Mouse (Mus musculus): ENCODE data around the gene Hemk1.
A peak's percentile ranks its signal among the peaks of the same experiment; 100 is the strongest.

The Hemk1 gene

GRCm38 (mm10) chr9:107343146-107343943 is 5.2 kb upstream of the Hemk1 start:
- no peak for DNase-seq (ENCODE audit: low spot score)

DNA sequence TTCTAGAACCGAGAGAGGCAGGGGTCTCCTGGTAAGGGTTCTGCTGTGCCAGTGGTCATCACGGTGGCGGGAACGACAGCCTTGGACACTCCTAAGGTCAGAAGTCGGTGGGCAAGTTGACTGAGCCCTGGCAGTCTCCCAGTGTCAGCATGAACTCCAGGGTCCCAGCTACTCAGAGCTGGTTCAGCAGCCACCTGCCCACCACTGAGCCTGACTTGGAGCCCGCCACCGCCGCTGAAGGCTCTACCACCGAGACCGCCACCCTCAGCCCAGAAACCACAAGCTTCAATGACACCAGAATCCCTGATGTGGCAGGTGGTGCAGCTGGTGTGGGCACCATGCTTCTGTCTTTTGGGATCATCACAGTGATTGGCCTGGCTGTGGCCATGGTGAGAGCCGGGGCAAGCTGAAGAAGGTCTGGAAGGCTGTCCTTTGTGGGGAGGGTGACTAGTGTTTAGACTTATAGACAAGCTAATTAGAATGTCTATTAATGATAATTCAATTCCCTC is 4.1 kb upstream of the Hemk1 start:
- no peak for DNase-seq (ENCODE audit: low spot score)

- DNase-seq (ENCODE audit: low spot score): no peak
These were observed 2.9 kb upstream of the Hemk1 start for GRCm38 (mm10) chr9:107340911-107341645.

DNA sequence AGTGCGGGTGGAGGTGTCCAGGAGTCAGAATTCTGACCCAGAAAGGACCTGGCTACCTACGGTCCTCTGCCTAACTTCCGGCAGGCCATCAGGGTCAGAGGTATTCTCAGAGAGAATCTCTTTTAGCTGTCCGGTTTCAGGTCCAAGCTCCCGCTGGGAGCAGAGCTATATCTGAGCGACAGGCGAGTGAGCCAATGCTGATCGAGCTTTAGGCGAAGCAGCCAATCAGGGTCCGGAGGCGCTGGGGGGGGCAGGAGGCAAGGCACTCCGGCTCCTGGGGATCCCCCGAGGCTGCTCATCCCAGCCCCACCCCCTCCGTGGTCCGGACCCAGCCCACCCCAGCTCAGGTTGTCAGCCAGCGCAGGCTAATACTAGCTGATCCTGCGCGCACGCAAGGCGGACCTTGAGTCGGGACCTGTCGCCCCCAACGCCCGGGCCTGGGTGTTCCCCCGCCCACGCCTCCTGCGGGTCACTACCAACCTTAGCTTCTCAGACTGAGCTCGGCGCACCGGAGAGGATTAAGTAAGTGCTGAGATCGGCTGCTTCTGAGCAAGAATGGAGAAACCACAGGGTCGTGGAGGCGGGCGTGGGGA is 2.2 kb upstream of the Hemk1 start, which contains the start of gene 6430571L13Rik:
6430571L13Rik (plus strand) TSS at position 336 of the 593 bp plus-strand sequence.
- peak; percentile 77 for DNase-seq (ENCODE audit: low spot score)

- DNase-seq (ENCODE audit: low spot score): no peak
These were observed 1.8 kb downstream of the Hemk1 start for GRCm38 (mm10) chr9:107336386-107336785.

DNA sequence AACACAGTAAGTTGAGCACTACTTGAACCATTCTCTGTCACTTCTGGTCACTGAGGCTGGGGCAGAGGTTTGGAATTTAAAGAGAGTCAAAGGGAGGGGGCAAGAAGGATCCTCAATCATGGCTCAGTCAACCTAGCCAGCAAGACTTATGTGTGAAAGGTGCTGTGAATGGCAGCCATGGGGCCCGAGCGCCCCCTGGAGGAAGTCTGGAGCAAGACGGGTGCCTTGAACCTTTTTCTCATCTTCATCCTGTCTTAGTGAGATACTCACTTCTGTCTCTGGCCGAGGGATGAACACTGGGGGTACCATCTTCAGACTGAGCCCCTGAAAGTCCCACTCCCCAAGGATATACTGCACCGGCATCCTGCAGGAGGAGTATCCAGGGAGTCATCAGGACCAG is 2.2 kb downstream of the Hemk1 start:
- DNase-seq (ENCODE audit: low spot score): peak; percentile 41

GRCm38 (mm10) chr9:107335046-107335445 is 3.1 kb downstream of the Hemk1 start:
- no peak for DNase-seq (ENCODE audit: low spot score)

GRCm38 (mm10) chr9:107334356-107334755 is 3.8 kb downstream of the Hemk1 start:
- no peak for DNase-seq (ENCODE audit: low spot score)

GRCm38 (mm10) chr9:107333686-107334085 is 4.5 kb downstream of the Hemk1 start:
- no peak for DNase-seq (ENCODE audit: low spot score)

DNA sequence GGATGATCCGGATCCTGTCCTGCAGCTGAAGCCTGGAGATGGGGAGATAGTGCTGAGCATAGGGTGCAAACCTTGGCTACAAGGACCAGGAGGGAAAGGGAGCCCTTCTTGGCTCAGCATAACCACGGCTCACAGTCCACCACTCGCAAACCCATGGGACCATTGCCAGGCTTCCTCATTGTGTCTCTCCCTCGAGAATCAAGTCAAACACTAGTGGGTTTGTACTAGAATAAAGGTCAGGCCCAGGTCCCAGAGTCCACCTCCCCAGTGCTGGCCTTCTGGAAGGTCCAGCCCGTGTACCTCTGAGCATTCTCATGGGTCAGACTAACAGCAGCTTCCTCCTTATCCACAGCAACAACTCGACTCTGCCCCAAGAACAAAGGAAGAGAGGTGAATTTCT is 7.4 kb downstream of the Hemk1 start:
- DNase-seq (ENCODE audit: low spot score): no peak

DNA sequence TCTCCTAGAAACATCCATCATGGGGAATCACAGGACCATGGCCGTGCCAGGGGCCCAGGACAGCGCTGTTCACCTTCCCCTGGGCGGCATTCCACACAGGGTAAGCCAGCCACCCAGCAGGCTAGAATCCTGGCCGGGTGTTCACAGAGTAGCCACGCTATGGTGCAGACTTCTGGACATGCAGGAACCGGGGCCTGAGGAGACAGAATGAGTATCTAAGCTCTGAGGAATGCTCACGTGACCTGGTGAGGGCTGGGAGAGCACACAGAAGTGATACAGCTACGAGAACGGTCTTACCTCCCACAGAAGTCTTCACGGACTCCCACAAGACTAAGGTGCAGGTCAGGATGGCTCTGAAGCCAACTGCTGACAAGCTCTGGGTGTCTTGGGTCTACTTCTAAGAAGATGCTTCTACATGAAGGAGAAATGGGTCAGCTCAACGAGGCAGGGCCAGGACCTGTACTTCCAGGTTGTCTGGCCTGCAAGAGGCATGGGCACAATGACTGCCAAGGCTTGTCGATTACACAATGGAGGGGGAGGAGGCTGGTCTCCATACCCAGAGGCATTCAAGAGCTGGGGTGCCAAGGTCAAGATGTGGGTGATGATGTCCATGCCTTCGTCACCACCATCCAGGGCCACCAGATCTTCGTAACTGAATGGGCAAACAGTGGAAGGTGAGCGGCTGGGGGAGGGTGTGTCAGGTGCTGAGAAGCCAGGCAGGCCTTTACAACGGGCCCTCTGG is 10.1 kb downstream of the Hemk1 start:
- DNase-seq (ENCODE audit: low spot score): no peak

DNA sequence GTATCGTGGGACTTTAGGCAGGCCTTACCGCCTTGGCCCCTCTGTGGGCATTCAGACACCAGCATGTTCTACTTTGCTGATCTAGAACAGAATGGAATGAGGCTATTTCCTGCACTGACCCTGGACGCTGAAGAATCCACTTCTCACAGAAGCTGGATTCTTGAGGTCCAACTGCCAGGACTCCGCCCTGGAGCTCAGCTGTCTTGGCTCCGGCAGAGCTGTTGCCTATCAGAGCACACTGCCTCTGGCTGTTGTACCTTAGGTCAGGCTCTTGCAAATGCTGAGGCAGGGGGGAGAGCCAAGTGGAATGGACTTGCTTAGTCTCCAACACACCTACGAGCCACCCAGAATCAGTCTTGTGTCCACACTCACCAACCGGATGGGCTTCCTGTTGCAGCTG is 12.2 kb downstream of the Hemk1 start:
- no peak for DNase-seq (ENCODE audit: low spot score)

GRCm38 (mm10) chr9:107324799-107325561 is 13.2 kb downstream of the Hemk1 start:
- DNase-seq (ENCODE audit: low spot score): no peak

DNA sequence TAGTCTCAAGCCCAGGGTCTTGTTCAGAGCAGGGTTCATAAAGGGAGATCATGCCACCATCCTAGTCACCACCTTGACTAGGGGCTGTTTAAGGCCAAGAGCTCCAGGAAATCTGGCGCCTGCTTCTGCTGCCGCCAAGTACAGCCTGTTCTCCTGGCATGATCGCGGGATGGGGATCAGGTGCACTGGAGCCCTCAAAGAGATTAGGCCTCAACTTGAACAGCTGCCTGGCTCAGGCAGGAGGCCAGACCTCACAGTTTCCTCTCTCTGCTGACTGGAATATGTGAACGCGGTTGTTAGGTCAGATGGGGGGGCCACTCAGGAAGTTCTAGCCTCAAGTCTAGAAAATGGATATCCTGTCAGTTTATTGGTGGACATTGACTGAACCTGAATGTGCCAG is 14.6 kb downstream of the Hemk1 start:
- no peak for DNase-seq (ENCODE audit: low spot score)

GRCm38 (mm10) chr9:107322461-107323050 is 15.6 kb downstream of the Hemk1 start:
- no peak for DNase-seq (ENCODE audit: low spot score)

- no peak for DNase-seq (ENCODE audit: low spot score)
These were observed 22.4 kb downstream of the Hemk1 start for GRCm38 (mm10) chr9:107315791-107316190.

DNA sequence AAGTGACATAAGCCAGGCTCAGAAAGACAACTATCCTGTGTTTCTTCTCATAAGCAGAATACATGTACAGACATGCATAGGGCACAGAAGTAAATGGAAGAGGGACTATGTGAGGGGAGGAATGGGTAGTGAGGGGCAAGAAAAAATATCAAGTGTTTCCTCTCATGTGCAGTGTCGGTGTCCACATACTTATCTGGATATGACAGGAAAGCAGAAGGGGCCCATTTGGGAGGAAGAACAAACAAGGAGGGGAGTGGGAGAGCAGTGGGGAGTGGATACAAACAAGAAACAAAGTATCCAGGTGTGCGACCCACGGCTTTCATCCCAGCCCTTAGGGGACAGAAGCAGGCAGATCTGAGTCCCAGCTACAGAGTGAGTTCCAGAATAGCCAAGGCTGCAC is 24.2 kb downstream of the Hemk1 start:
- no peak for DNase-seq (ENCODE audit: low spot score)

GRCm38 (mm10) chr9:107312811-107313584 is 25.2 kb downstream of the Hemk1 start:
- DNase-seq (ENCODE audit: low spot score): no peak

DNA sequence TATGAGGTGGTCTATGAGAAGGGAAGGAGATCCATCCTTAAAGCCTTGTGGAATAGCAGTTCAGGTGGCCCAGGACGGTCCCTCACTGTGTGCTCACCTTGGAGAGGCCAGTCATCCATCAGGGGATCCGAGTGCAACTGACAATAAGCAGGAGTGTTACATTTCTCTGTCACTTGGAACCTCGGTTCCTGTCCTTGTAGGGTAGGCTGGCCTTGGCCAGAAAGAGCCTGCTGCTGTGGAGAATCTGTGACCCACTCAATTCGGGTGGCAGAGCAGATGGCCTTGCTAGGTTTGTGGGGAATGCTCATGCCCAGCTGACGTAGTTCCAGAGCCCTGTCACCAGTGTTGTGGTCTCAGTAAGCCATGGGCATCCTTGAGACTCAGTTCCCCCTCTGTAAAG is 28.6 kb downstream of the Hemk1 start:
- no peak for DNase-seq (ENCODE audit: low spot score)

DNA sequence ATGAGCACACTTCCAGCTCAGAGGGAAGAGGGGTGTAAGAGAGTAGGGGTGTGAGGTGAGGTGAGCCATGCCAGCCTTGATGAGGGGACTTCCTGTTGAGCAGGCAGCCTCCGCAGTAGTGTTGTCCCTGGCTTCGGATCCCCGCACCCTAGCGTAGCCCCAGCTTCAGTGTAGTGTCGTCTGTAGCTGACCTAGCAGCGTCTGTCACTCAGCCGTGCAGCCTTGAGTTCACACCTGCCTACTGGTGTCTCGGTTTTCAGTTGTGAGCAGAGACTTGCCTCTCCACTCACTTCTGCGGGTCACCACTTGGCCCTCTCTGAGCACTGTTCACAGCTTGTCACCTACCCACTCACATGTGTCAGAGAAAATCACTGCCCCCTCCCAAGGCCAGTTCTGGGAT is 29.0 kb downstream of the Hemk1 start:
- no peak for DNase-seq (ENCODE audit: low spot score)
